Mouse (Mus musculus) liver, embryonic 16.5 days (tissue): ENCODE measurements around the gene Ackr4. TPM values are rescaled to one million over a fixed set of nuclear protein-coding genes. Genes with fewer than 3 reads are reported as not detected.

Source experiments
- ATAC-seq: fragments of 200-750 bp; cut with Nextera tagmentation; 2 replicates; pipeline ENCODE4 v1.8.0; 2017; ENCODE audit warnings: low read depth, mild to moderate bottlenecking, moderate number of reproducible peaks, moderate library complexity
- H3K27ac ChIP-seq: fragments of 300-500 bp; sonication (generic); 2 replicates; pipeline ENCODE4 v1.5.1; 2014; ENCODE audit warnings: mild to moderate bottlenecking, low read length
- H3K27me3 ChIP-seq: fragments of 300-500 bp; sonication (generic); 2 replicates; pipeline ENCODE4 v1.6.1; 2014; ENCODE audit warnings: low read depth, low read length, mixed read lengths; ENCODE audit not compliant: control insufficient read depth, insufficient read depth
- H3K36me3 ChIP-seq: fragments of 300-500 bp; sonication (generic); 2 replicates; pipeline ENCODE4 v1.6.1; 2014; ENCODE audit warnings: mild to moderate bottlenecking; ENCODE audit not compliant: control insufficient read depth, insufficient read depth
- H3K4me1 ChIP-seq: fragments of 300-500 bp; sonication (generic); 2 replicates; pipeline ENCODE4 v1.6.1; 2014; ENCODE audit warnings: low read depth, low read length, mixed read lengths; ENCODE audit not compliant: control insufficient read depth
- H3K4me2 ChIP-seq: fragments of 300-500 bp; sonication (generic); 2 replicates; pipeline ENCODE4 v1.6.1; 2014; ENCODE audit warnings: low read depth, low read length, mixed read lengths
- H3K4me3 ChIP-seq: fragments of 300-500 bp; sonication (generic); 2 replicates; pipeline ENCODE4 v1.5.1; 2014; ENCODE audit warnings: low read depth, mild to moderate bottlenecking, low read length
- H3K9ac ChIP-seq: fragments of 300-500 bp; sonication (generic); 2 replicates; pipeline ENCODE4 v1.6.1; 2014; ENCODE audit warnings: low read depth, low read length
- H3K9me3 ChIP-seq: fragments of 300-500 bp; sonication (generic); replicated peaks from 2 replicates; pipeline ENCODE4 v1.6.1; 2016; ENCODE audit warnings: low read length; ENCODE audit not compliant: control insufficient read depth
- WGBS: fragments of 180-500 bp; shearing (Covaris S2); extraction: QIAGEN DNeasy Blood & Tissue Kit; methylation state at CpG from one replicate; pipeline ENCODE4 v1.1.7; 2014; ENCODE audit not compliant: insufficient replicate concordance; 5-methylcytosine and 5-hydroxymethylcytosine counted together
- polyA plus RNA-seq: library from polyadenylated mRNA; unstranded; fragments of >200 nt; fragmentation: Nextera tagmentation; extraction: Ambion mirVana; gene quantifications from 2 replicates; pipeline ENCODE4 v1.2.1, GENCODE M21; 2015

Ackr4 gene
- polyA plus RNA-seq, 1 experiment from 2014 or later = 1.5 TPM

- WGBS = 49% methylated on average over 5 of the region's 5 CpGs
- no peaks in the 10 kb centered on the region; the same call in 1 of the 2 replicates for H3K36me3 ChIP-seq
Observed at GRCm38 (mm10) chr9:104123622-104124021, 3.1 kb downstream of the Ackr4 start.

GRCm38 (mm10) chr9:104123101-104123500 lies 3.6 kb downstream of the Ackr4 start:
- 26% methylated on average over 5 of the region's 5 CpGs for WGBS
- Histone ChIP-seq H3K27ac (no peak overlapping the region), H3K9me3 (no peaks in the 10 kb centered on the region), H3K36me3 (no peaks in the 10 kb centered on the region; the same call in 1 of the 2 replicates), H3K4me2 (no peak overlapping the region), H3K4me3 (no peak overlapping the region), H3K4me1 (no peaks in the 10 kb centered on the region), H3K9ac (no peak overlapping the region), H3K27me3 (no peaks in the 10 kb centered on the region)
- ATAC-seq = no peak

More at GRCm38 (mm10) chr9:104123622-104124021, 3.1 kb downstream of the Ackr4 start:
- no peaks in the 10 kb centered on the region for H3K9me3 ChIP-seq
- H3K4me1 ChIP-seq = no peaks in the 10 kb centered on the region
- H3K4me3 ChIP-seq = no peak overlapping the region
- no peak for ATAC-seq
- H3K4me2 ChIP-seq = no peak overlapping the region
- no peak overlapping the region for H3K9ac ChIP-seq
- H3K27me3 ChIP-seq = no peaks in the 10 kb centered on the region
- H3K27ac ChIP-seq = no peak overlapping the region

DNA sequence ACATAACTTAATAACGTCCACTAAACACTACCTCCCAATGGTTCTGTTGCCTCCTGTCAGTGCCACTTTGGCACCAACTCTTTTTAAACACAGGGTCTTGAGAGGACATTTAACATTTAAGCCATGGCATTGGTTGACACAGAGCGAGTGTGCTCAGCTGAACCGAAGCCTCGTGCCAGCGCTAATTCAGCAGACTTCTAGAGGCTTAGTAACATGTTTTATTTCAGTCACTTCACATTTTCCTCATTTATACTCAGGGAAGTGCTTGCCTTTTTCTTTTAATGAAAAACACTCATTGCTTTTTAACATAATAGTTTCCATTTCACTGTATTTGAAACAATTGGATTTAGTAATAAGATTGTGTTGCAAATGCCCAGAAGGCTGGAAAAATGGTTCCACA lies 17.6 kb downstream of the Ackr4 start:
- ATAC-seq = no peak
- no peaks in the 10 kb centered on the region for H3K4me1 ChIP-seq
- no peaks in the 10 kb centered on the region for H3K36me3 ChIP-seq
- H3K27ac ChIP-seq = no peak overlapping the region
- H3K4me2 ChIP-seq = no peak overlapping the region
- H3K9me3 ChIP-seq = no peaks in the 10 kb centered on the region
- no peak overlapping the region for H3K4me3 ChIP-seq
- 86% methylated on average over 5 of the region's 5 CpGs for WGBS
- H3K27me3 ChIP-seq = no peaks in the 10 kb centered on the region
- H3K9ac ChIP-seq = no peak overlapping the region

DNA sequence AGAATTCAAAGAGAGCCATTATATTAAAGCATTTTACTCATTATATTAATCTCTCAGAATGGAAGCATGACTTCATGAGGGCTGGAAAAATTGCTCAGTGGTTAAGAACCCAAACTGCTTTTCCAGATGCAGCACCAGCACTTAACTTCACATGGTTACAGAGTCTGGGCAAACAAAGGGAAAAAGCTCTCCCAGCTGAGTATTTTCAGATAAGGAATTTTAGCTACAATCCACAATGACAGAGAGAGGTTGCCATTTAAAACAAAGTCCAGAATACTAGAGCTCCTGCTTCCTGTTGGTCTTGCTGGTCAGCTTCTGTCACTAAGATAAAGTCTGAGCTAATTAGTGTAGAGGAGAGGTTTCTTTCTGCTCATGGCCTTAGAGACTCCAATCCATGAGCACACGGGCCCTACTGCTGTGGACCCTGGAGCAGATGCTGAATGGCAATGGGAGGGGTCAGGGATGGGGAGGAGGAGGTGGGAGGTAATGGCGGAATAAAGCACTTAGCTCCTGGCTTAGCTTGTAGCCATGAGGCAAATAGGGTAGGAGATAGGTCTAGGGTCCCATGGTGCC lies 18.1 kb downstream of the Ackr4 start:
- H3K27me3 ChIP-seq = no peaks in the 10 kb centered on the region
- H3K36me3 ChIP-seq = no peaks in the 10 kb centered on the region
- WGBS = 59% methylated on average over 2 of the region's 2 CpGs
- no peak for ATAC-seq
- H3K9ac ChIP-seq = no peak overlapping the region
- H3K4me3 ChIP-seq = no peak overlapping the region
- H3K9me3 ChIP-seq = no peaks in the 10 kb centered on the region
- H3K27ac ChIP-seq = no peak overlapping the region
- no peaks in the 10 kb centered on the region for H3K4me1 ChIP-seq
- no peak overlapping the region for H3K4me2 ChIP-seq

DNA sequence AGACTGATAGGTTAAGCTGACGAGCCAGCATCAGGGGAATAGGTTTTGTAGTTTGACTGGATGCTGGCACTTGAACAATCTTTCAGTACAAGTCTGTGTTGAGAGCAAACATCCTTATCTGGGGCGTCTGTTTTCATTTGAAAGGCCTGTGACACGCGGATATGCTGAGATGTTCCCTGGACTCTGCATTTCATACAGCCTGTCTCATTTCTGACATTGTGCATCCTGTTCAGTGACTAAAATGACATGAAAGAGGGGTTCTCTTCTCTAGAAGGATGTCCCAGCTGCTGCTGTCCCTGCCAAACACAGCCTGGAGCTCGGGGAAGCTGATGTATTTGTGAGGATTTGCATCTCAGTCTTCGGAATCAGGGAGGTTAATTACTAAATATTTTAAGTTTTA lies 19.3 kb downstream of the Ackr4 start:
- ATAC-seq = 0 out of 2 replicates have a peak, but pooled peaks have one; percentile 11
- no peak overlapping the region for H3K9ac ChIP-seq
- H3K36me3 ChIP-seq = no peaks in the 10 kb centered on the region
- H3K4me2 ChIP-seq = no peak overlapping the region
- WGBS = 50% methylated on average over 6 of the region's 6 CpGs
- H3K27ac ChIP-seq = no peak overlapping the region
- no peaks in the 10 kb centered on the region for H3K27me3 ChIP-seq
- no peak overlapping the region for H3K4me3 ChIP-seq
- no peaks in the 10 kb centered on the region for H3K9me3 ChIP-seq
- no peaks in the 10 kb centered on the region for H3K4me1 ChIP-seq

DNA sequence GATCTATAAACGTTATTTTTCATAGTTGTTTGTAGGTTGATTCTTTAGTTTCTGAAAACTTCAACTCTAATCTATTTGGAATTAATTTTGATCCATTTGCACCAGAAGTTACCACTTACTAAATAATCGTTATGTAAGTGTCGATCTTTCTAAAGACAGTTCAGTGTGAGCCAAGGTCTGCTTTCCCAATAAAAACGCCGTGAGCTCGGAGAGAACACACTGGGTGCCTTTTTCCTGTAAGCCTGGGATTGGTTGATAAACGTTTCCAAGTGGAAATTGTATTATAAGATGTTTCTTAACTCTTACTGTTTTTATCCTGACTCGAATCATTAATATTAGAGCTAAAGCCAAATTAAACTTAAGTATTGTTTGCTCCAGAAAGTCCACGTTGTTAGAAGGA lies 19.8 kb downstream of the Ackr4 start:
- H3K9ac ChIP-seq = no peak overlapping the region
- WGBS = 58% methylated on average over 9 of the region's 9 CpGs
- no peak for ATAC-seq

GRCm38 (mm10) chr9:104104986-104105385 lies 21.7 kb downstream of the Ackr4 start:
- no peaks in the 10 kb centered on the region for H3K36me3 ChIP-seq
- H3K9ac ChIP-seq = no peak overlapping the region
- no peak overlapping the region for H3K4me2 ChIP-seq
- no peak overlapping the region for H3K27ac ChIP-seq
- H3K27me3 ChIP-seq = no peaks in the 10 kb centered on the region
- 58% methylated on average over 2 of the region's 2 CpGs for WGBS
- H3K9me3 ChIP-seq = no peaks in the 10 kb centered on the region
- no peak for ATAC-seq
- H3K4me1 ChIP-seq = no peaks in the 10 kb centered on the region
- no peak overlapping the region for H3K4me3 ChIP-seq

More for the DNA sequence above, 19.8 kb downstream of the Ackr4 start:
- Histone ChIP-seq H3K27me3 (no peaks in the 10 kb centered on the region), H3K9me3 (no peaks in the 10 kb centered on the region), H3K36me3 (no peaks in the 10 kb centered on the region), H3K4me3 (no peak overlapping the region), H3K4me1 (no peaks in the 10 kb centered on the region), H3K27ac (no peak overlapping the region), H3K4me2 (no peak overlapping the region)

GRCm38 (mm10) chr9:104102901-104103300 lies 23.8 kb downstream of the Ackr4 start:
- H3K36me3 ChIP-seq = peaks cover 5% of the 10 kb centered on the region
- no peaks in the 10 kb centered on the region for H3K4me1 ChIP-seq
- ATAC-seq = no peak
- H3K9me3 ChIP-seq = no peaks in the 10 kb centered on the region
- H3K27ac ChIP-seq = no peak overlapping the region
- WGBS = 52% methylated on average over 2 of the region's 2 CpGs
- H3K9ac ChIP-seq = no peak overlapping the region
- H3K27me3 ChIP-seq = no peaks in the 10 kb centered on the region
- H3K4me2 ChIP-seq = no peak overlapping the region
- no peak overlapping the region for H3K4me3 ChIP-seq

GRCm38 (mm10) chr9:104102301-104102700 lies 24.4 kb downstream of the Ackr4 start:
- Histone ChIP-seq H3K36me3 (peaks cover 5% of the 10 kb centered on the region), H3K27ac (no peak overlapping the region), H3K4me2 (no peak overlapping the region), H3K27me3 (no peaks in the 10 kb centered on the region), H3K9ac (no peak overlapping the region), H3K4me1 (no peaks in the 10 kb centered on the region), H3K4me3 (no peak overlapping the region), H3K9me3 (no peaks in the 10 kb centered on the region)
- 46% methylated on average over 6 of the region's 6 CpGs for WGBS
- no peak for ATAC-seq
